Mouse (Mus musculus): ENCODE results near the gene Cd3g. TPM values are rescaled to one million over a fixed set of nuclear protein-coding genes. Genes with fewer than 3 reads are reported as not detected.
"Not testable (repeated sequence)": the region's sequence is repeated elsewhere in the genome, so short reads cannot be mapped to it uniquely, and the experiment has no call there.

Gene Cd3g
- polyA plus RNA-seq, 1 experiment: 0.31 TPM

GRCm38 (mm10) chr9:44985721-44986161 lies 5.5 kb upstream of the Cd3g start:
- DNase-seq (ENCODE audit: low read depth): no peak

- DNase-seq (ENCODE audit: low read depth): no peak
Measured at GRCm38 (mm10) chr9:44983001-44983400, 2.8 kb upstream of the Cd3g start.

- no peak for DNase-seq (ENCODE audit: low read depth)
Measured at GRCm38 (mm10) chr9:44982531-44982930, 2.3 kb upstream of the Cd3g start.

- no peak for DNase-seq (ENCODE audit: low read depth)
Measured at GRCm38 (mm10) chr9:44982081-44982480, 1.9 kb upstream of the Cd3g start.

- DNase-seq (ENCODE audit: low read depth): no peak
Measured at GRCm38 (mm10) chr9:44981676-44982075, 1.4 kb upstream of the Cd3g start, which contains the start of gene Cd3d. Gene Cd3d (plus strand): TSS chr9:44981786.

- DNase-seq (ENCODE audit: low read depth): no peak
Measured at GRCm38 (mm10) chr9:44981104-44981503, 873 bp upstream of the Cd3g start.

- no peak for DNase-seq (ENCODE audit: low read depth)
Measured at GRCm38 (mm10) chr9:44979806-44980205, 425 bp downstream of the Cd3g start.

GRCm38 (mm10) chr9:44977813-44978212 lies 2.4 kb downstream of the Cd3g start:
- DNase-seq (ENCODE audit: low read depth): no peak

- no peak for DNase-seq (ENCODE audit: low read depth)
Measured at GRCm38 (mm10) chr9:44969450-44969849, 10.8 kb downstream of the Cd3g start.

- not testable (repeated sequence) for DNase-seq (ENCODE audit: low read depth)
Measured at GRCm38 (mm10) chr9:44967763-44968162, 12.5 kb downstream of the Cd3g start.

GRCm38 (mm10) chr9:44966815-44967242 lies 13.4 kb downstream of the Cd3g start:
- DNase-seq (ENCODE audit: low read depth): peak; percentile 58

GRCm38 (mm10) chr9:44965833-44966466 lies 14.3 kb downstream of the Cd3g start:
- DNase-seq (ENCODE audit: low read depth): no peak

- peak; percentile 85 for DNase-seq (ENCODE audit: low read depth)
Measured at GRCm38 (mm10) chr9:44965126-44965832, 15.0 kb downstream of the Cd3g start, which contains the start of gene Ube4a. Gene Ube4a (minus strand): TSS chr9:44965600.

GRCm38 (mm10) chr9:44954432-44954831 lies 25.8 kb downstream of the Cd3g start:
- no peak for DNase-seq (ENCODE audit: low read depth)

- no peak for DNase-seq (ENCODE audit: low read depth)
Measured at GRCm38 (mm10) chr9:44947836-44948235, 32.4 kb downstream of the Cd3g start.

GRCm38 (mm10) chr9:44946185-44946695 lies 34.0 kb downstream of the Cd3g start:
- no peak for DNase-seq (ENCODE audit: low read depth)

GRCm38 (mm10) chr9:44942421-44942820 lies 37.8 kb downstream of the Cd3g start:
- no peak for DNase-seq (ENCODE audit: low read depth)

- no peak for DNase-seq (ENCODE audit: low read depth)
Measured at GRCm38 (mm10) chr9:44941756-44942155, 38.5 kb downstream of the Cd3g start.

- no peak for DNase-seq (ENCODE audit: low read depth)
Measured at GRCm38 (mm10) chr9:44921543-44921942, 58.7 kb downstream of the Cd3g start.

GRCm38 (mm10) chr9:44921123-44921468 lies 59.1 kb downstream of the Cd3g start:
- no peak for DNase-seq (ENCODE audit: low read depth)

- DNase-seq (ENCODE audit: low read depth): peak; percentile 91
Measured at GRCm38 (mm10) chr9:44920374-44921122, 59.7 kb downstream of the Cd3g start, which contains the start of gene Atp5l. Gene Atp5l (minus strand): TSS chr9:44920742.

- no peak for DNase-seq (ENCODE audit: low read depth)
Measured at GRCm38 (mm10) chr9:44919606-44920005, 60.6 kb downstream of the Cd3g start.
